Mouse (Mus musculus) ovary, adult 18-20 months (tissue): ENCODE measurements around the gene Adra1b.

ENCODE experiments used
- DNase-seq: peaks from one replicate; pipeline ENCODE4 v3.0.0; 2022; ENCODE audit warnings: low spot score, mixed read lengths

Adra1b gene

DNA sequence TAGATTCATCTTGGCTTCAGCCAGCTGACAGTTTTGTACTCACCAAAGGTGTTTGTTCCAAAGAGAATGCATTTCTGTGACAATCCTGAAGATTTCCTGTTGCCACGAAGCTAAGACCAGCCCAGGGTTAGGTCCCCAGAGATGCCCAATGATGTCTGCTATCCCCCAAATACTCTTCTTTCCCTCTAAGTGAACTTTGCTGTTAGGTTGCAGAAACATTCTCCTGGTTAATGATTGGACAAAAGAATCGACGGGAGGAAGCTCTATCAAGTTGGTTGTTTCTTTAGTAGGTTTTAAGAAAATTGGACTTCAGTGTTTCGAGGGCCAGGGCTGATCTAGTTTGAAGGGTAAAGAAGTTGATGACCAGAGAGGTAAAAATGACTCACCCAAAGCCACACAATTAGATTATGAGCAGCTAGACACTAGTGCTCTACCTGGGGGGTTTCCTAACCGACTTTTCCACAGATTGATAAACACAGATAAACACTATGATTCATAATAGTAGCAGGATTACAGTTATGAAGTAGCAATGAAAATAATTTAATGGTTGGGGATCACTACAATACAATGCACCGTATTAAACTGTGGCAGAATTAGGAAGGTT lies at the start of gene Adra1b:
Gene Adra1b, minus strand, starts transcription at position 160 of the 604 bp plus-strand sequence.
- no peak for DNase-seq

DNA sequence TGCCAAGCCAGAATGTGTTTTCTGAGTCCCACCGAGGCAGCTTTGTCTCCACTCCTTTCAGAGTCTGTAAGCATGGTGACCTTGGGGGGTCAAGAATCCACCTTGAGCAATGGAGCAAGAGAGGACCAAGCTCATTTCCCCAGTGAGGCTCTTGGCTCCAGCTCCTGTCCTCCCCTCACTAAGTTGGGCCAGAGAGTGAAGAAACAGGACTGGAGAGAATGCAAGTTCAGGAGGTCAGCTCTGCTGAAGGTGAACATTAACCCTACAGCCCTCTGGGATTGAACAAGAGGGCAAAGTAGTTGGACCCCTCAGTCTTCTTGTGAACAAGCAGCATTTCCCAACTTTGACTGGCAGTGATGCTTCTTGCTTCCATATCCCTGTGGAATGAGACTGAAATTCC lies 49.3 kb upstream of the Adra1b start:
- no peak for DNase-seq

DNA sequence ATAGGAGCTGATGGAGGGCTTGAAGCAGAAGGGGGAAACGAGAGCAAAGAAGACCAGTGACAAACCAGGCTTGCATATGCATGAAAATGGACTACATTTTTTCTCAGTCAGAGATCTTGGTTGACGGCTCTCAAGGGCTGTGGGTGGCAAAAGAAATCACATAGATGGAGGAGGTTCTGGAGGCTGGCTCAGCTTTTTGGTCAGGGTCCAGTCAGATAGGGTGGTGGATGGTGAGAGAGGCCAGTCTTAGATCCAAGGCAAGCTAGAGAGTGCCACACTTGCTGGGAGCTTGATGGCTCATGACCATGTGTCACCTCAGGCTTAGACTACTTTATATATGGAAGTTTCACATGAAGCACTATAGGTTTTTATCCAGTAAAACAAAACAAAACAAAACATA lies 42.8 kb upstream of the Adra1b start:
- DNase-seq, result no peak

DNA sequence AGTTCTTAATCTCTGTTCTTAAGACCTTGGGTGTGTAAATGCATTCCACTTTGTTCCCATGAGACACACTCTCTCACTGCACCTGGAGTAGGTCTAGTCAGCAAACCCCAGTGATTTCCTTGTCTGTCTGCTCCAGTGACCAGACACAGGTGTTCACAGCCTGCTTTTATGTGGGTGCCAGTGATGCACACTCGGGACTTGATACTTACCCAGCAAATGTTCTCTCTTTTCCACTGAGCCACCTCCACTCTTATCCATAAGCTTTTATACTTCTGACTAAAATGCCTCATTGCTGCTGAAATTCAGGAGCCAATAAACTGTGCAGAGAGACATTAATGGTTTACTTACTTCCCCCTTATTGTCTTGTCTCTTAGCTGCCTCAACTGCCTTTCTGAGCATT lies 42.2 kb upstream of the Adra1b start:
- DNase-seq, result no peak

DNA sequence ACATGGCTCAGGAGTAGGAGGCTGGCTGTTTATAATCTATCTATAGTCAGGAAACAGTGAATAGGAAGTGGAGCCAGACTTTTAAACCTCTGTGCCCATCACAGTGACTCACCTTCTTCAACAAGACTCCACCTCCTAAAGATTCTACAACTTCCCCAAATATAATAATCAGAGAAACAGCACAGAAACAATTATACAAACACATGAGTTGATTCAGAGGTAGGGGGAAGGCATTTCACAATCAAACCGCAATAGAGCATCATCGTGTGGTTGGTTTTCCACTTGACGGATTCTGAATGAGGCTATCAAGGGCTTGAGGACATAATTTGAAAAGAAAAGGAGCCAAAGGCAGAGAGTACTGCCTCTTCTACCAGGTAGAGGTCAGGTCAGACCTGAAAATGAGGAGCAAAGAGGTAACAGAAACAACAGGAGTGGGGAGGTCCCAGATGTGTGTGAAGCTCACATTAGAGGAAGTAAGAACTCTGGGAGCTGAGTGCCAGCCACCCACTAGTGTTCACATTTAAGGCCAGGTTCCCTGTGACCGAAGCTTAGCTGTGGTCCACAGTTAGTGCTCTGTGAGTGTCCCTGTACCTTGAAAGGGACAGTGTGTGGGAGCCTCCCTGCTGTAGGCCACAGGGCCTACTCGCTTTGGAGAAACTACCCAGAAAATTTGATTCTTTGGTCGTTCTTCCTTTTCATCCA lies 39.6 kb upstream of the Adra1b start:
- no peak for DNase-seq

DNA sequence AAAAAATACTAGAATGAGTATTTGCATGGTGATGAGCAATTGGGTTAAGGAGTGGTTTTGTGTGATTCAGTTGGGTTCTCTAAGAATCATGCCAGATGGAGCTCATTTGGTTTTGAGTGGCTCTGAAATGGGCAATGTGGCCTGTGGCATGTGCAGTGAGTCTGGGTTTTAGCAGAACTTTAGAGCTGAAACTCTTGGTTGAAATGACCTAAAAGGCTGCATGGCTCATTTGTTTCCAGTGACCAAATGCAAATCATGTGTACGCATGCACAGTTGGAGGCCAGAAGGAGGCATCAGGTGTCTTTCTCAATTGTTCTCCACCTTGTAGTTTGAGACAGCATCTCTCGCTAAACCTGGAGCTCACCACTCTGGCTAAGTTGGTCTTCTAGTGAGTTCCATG lies 35.0 kb upstream of the Adra1b start:
- DNase-seq, result no peak

DNA sequence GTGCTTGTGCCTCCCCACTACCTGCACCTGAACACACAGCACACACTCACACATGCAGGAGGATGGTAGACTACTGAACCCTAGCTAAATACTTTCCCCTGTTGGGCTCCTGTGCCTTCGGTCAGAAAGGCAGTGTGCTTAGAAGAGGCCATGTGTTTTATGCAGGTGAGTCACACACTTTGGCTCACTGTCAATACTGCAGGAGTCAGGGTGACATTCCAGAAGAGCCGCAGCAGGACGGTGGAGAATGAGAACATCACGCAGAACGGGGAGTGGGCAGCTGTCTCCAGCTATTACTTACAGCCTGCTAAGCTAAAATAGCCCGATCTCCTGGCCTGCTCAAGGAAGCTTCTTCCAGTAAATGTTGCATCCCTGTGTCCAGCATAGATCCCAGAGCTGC lies 32.5 kb upstream of the Adra1b start:
- DNase-seq, result no peak

DNA sequence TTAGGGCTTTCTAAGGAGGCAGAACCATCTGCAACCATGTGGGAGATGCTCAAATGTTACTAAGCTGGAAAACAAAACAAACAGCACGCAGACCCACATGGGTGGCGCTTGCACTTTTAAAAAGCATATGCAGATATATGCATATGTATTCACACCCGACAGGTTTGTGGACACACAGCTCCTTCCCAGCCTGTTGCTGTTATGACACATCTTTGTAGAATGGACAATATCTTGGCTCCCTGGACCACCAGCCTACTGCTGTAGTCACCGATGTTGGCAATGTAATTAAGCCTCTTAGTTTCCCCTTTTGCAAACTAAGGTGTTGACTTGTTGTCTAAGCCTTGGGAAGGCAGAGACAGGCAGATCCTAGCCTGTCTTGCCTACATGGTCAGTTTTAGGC lies 32.0 kb upstream of the Adra1b start:
- no peak for DNase-seq

DNA sequence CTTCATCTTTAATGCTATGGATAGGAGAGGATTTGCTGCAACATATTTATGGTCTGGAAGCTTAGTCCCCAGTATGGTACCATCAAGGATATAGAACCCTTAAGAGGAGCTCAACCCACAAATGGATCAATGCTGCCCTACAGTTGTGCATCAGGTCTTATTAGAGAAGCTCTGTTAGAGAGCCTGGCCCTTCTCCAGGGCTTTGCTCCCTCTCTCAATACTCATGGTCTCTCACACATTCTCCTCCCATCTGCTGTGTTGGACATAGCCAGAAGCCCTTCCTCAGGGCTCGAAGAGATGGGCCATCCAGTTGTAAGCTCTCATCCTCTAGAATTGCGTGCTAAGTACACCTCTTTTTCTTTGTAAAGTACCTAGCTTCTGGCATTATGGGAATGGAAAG lies 29.2 kb upstream of the Adra1b start:
- no peak for DNase-seq

DNA sequence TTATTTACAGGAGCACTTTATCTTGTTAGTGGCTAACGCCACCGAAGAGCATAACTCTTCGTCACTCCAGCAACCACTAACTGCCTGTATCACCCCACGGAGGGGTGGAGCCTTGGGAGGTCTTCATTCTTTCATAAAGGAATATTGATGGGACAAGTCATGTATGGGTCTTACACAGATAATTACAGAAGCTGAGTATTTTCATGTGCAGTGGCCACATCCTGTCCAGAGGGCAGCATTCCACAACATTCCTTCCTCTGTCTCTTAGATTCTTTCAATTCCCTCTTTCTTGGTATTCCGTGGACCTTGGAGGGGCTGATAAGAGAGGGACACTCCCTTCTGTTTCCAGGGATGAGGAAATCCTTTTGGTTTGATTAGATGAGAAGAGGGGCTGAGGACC lies 28.7 kb upstream of the Adra1b start:
- DNase-seq, result no peak

DNA sequence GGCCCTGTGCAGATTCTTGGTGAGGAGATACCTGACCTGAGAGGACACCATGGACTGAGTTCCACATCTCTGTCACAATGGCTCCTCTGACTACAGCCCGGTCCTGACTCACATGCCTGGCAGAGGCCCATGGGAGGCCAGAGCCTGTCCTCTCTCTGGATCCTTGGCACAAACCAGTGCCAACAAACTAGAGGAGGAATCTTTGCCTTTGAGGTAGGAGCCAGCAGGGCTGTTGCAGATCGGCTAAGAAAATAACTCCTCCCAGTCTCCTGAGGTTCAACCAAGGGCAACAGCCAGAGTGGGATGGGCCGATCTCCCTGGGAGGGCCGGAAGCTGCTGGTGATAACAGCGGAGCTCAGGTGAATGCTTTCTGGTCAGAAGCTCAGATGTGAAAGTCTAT lies 28.2 kb upstream of the Adra1b start:
- peak; percentile 45 for DNase-seq

DNA sequence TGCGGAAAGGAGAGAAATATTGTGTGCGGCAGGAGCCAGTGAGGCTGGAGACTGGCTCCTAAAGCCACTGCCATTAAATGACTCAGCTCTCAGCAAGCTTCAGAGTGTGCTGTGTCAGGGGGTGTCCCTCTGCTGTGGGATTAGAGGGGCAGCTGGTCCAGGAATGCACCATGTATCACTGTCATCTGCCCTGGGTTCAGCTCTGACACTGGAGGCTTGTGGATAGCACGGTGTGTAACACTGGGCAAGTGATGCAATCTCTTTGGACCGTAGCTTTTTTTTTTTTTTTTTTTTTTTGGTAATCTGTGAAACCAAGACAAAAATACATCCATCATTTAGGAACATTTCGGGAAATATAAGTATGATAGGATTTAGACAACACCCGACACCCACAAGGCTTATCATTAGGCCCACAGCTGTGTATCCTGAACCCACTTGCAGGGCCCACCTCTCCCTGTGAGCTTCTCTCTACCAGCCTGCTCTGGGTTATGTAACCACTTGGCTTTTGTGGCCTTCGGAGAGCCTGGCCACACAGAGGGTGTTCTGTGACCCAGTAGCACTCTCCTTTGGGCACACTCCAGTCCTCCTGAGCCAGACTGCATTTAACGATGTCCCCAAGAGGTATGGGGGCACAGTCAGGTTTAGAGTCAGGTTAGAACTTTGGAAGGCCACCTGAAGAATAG lies 26.3 kb upstream of the Adra1b start:
- no peak for DNase-seq

DNA sequence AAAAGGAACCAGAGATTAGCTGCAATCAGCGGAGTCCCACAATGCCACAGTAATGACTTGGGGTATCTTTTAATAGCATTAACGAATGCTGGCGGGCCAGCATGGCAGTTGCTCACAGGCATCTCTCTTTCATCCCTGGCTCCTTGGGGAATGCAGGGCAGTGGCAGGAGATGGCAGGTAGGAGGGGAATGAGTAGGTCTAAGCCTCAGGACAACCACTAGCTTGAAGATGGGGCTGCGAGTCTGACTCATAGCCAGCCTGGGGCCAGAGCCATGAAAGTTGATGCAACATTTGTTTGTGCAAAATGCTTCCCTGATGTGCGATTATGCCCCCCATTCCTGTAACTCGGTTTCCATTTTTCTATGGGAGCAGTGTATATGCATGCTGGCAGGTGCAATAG lies 25.2 kb upstream of the Adra1b start:
- no peak for DNase-seq

DNA sequence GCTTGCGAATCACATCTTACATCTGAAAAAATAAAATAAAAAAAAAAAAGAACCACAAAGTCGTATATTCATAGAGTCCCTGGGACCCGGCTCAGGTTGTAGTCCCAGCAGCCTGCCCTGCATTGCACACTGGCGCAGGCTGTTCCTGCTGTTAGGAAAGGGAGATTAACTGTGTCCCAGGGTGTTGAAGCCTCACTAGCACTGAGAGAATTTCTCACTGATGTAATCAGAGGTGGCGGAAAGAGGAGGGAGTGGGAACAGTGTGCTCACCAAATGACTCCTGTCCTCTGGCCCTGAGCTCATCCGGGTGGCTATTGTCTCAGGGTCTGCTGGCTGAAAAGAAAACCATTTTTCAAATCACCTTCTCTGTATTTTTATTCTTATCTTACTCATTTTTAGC lies 24.6 kb upstream of the Adra1b start:
- no peak for DNase-seq

DNA sequence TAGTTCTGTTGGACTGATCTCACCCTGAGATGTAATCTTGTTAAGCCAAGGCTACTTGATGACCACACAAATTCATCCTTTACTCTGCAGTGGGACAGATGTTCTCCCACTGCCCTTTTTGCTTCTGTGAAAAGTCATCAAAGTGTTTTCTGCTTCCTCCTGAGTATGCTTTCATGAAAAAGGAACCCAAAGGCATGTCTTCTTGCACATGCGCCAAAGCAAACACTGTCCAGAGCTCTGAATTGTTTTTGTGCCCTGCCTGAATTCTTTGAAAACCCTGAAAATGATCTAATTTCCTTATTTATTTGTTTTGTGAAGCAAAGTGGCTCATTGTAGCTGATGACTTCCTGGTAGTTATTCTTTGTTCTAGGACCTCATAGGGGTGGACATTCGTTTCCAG lies 20.7 kb upstream of the Adra1b start:
- no peak for DNase-seq

DNA sequence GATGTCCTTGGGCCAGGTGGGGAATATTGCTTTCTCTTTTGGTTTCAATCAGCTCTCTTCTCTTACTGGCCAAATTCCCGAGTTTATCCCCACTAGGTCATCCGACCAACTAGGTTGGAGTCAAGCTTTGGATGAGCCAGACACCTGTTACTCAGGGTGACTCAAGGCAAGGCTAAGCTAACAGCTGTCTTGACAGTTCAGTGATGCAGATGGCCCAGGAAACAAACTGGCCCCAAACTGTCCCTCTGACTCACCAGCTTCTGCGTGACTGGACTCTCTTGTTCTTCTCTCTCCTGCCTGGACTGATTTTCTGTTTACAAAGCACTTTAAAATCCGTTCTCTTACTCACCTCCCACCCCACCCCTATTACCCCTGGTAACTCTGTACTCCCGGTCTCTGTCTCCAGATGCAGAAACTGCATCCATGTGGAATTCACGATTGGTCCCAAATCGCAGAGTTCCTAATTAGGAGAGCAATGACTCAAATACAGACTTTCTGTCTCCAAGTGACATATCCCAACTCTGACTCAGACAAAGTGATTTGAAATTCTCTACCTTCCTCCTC lies 18.6 kb upstream of the Adra1b start:
- no peak for DNase-seq

DNA sequence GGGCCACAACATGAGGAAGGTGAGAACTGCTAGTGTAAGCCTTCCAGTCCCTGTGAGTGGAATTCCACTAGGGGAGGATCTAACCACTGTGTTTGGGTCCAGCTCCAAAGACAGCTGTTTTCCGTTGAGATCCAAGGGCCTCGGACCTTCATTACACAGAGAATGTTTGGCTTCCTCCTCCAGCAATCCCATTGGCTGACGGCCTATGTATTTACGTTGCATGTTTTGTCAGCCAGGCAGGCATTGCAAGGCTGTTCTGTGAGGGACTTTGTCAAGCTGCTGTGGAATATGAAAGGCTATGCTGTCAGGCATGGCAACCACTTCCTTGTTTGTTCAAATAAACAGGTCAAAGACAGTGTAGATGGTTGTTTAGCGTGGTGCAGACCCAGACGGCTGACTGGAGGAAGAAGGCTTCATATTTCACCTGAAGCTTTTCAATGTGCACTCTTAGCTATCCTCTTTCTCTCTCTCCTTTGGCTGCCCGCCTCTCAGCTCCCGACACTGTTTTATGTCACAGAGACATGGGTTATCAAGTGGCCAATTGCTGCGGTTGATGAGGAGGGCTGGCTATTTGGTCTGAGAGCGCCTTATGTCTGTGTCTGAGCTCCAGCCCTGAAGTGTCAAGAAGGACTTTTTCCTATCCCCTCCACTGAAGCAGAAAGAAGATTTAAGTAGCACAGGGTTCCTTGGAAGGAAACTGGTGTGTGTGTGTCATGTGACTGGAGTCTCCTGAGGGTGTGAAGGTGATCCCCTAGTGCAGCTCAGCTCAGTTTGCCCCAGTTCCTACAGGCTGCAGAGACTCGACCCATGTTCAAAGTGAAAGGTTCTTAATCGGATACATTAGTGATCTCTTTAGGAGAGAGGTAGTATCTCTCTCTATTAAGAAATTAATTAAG lies 13.8 kb upstream of the Adra1b start:
- DNase-seq, result no peak

DNA sequence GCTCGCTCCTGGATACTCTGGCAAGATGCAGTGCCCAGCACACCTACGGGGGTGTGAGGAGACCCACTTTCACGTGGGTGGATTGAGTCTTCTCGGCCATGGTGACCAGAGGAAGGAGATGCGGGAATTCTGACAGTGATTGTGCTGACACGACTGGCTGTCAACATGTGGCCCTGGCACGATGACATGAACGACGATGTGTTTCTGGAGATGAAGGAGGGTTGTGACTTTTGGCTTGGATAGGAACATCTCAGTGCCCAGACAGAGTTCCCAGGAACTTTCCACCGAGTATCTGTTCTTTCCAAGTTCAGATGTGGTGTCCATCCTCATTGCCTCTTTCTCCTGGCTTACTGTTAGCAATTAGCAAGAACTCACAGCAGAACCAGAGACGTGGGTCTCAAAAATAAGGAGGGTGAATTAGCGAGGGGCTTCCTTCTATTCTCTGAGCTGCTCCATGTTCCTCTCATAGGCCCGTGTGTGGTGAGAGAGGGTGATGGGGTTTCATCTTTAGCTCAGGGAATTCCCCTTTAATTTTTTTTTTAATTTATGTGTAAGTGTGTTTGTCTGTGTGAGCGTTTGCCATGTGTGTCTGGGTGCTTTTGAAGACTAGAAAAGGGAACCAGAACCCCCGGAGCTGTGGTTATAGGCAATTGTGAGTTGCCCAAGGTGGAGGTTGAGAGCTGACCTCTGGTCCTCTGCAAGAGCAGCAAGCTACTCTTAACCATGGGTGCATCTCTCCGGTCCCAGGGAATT lies 11.3 kb upstream of the Adra1b start:
- no peak for DNase-seq

DNA sequence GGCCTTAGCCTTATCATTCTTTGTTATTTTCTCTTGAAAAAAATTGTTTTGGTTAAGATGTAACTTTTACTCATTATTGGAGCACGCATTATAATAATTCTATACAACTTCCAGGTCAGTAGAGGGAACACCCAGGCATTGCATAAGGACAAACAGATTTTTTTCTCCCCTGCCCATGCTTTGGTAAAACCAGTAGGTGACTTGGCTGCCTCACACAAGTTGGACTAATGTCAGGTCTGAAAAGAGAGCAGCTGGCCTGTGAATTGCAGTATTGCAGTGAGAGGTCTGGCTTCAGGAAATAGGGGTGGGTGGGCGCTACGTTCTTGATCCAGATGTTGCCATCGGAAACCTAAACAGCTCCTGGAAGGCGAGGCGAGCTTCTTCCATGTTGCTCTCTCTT lies 10.6 kb upstream of the Adra1b start:
- no peak for DNase-seq

DNA sequence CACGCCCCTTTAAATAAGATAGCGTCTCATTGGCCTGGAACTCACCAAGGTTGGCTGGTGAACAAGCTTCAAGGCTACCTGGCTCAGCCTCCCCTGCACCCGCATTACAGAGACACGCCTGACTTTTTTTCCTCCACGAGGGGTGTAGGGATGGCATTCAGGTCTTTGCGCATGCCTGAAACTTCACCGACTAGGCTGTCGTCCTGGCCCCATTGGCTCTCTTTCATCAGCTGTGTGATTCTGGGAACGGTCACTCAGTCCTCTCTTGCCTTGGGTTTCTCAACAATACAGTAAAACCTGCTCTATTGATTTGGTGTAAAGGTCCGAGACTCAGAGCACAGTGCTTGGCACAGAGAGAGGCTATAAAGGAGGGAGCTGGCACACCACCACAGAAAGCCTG lies 2.3 kb upstream of the Adra1b start:
- no peak for DNase-seq

DNA sequence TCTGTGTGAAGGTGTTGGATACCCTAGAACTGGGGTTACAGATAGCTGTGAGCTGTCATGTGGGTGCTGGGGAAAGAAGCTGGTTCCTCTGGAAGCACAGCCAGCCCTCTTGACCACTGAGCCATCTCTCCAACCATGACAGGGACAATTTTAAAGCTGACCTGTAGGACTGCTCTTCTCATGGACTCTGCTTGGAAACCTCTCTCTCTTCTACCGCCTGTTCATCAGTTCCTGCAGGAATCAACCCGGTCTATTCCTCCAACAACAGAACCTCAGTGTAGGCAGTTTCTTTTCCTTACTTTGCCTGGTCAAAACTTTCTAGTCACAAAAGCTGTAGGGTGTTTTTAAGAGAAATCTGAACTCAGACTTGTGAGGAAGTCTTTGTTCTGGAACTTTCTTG lies 1.3 kb downstream of the Adra1b start:
- no peak for DNase-seq

DNA sequence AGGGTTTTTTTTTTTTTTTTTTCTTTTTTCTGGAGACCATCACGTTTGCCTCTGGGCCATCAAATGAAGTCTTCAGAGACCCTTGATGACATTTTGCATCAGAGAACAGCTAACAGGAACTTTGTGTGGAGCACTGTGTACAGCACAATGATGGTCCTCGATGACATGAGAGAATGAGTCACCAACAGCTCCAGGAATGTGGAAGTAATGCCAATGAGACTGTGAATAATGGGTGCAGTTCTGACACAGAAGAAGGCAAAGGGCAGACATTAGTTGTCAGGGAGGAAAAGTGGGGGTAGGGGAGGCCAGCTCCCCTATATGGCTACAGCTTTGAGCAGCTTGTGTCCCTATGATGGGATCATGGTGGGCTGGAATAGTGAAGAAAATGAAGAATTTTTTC lies 5.7 kb downstream of the Adra1b start:
- no peak for DNase-seq
